Mouse (Mus musculus): ENCODE results near the gene Piwil4. TPM values are rescaled to one million over a fixed set of nuclear protein-coding genes. Genes with fewer than 3 reads are reported as not detected.
"Not testable (repeated sequence)": the region's sequence is repeated elsewhere in the genome, so short reads cannot be mapped to it uniquely, and the experiment has no call there.

Piwil4 gene
- polyA plus RNA-seq, 1 experiment from 2014 or later: 0.17 TPM

DNA sequence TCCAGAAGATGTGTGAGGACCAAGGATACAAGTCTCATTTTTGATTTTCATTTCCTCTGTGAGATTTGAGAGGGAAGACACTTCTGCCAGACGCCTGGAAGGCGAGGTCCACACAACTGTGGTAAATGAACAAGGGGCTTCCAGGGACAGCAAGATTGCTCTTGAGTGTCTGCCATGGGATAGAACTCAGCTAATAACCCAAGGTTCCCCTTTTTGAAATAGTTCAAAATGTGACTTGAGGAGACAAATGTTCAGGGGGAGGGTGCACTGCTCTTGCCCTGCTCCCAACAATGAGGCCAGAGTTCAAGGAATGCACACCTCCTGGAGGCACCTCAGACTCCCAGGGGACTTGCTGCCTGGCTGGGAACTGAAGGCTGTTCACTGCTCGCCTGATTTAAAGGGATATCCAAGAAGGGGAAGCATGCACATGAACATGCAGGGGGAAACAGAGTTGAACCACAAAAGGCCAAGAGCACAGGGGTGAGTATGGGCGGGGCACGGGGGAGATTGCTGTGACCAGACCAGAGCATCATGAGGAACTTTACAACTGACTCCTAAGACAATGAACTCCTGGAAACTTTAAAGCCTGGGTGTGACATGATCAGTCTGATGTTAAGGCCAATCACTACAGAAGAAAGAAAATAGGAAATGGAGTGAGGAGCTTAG lies 15.6 kb downstream of the Piwil4 start:
- POLR2A ChIA-PET: no interaction called here
- DNase-seq (ENCODE audit: low read depth, low spot score): no peak
- H3K27me3 ChIP-seq: no peaks in the 10 kb centered on the region
- in situ Hi-C loops (cut with MboI; ENCODE audit: low pct_unique_long_range_greater_than_20kb): no loop called here
- CTCF ChIA-PET: interaction anchor here (1.4 to 1.7 kb wide), 2 partner anchors 14 to 40 kb away, joined by 4 read pairs; no protein-coding TSS in a partner anchor
- no peak for ATAC-seq
- no peak for TF ChIP-seq CTCF (IDR thresholded peaks at IDR 0.05)

GRCm38 (mm10) chr9:14721610-14722009 lies 18.9 kb downstream of the Piwil4 start:
- ATAC-seq (no peak), DNase-seq (ENCODE audit: low read depth, low spot score) (no peak)
- ChIA-PET CTCF (no interaction called here), POLR2A (no interaction called here)
- peaks cover 3% of the 10 kb centered on the region for H3K27me3 ChIP-seq
- TF ChIP-seq CTCF (IDR thresholded peaks at IDR 0.05): no peak
- in situ Hi-C loops (cut with MboI; ENCODE audit: low pct_unique_long_range_greater_than_20kb): no loop called here

DNA sequence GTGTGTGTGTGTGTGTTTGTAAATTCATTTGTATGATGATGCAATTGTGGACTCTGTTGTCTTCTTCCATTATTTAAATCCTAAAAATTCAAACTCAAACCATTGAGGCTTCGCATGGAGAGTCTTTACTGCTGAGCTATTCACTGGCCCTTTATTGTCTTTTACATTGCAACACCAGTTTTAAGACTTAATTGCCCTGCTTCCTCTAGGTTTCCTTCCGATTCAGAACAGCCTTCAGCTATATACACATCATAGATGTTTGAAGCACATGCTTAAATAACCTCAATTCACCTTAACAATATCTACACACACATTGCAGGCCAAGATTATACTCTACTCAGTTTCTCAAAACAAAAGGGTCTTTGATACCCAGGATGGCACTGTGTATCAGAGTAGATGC lies 20.1 kb downstream of the Piwil4 start:
- in situ Hi-C loops (cut with MboI; ENCODE audit: low pct_unique_long_range_greater_than_20kb): no loop called here
- DNase-seq (ENCODE audit: low read depth, low spot score) (no peak), ATAC-seq (no peak)
- ChIA-PET POLR2A (interaction anchor here (0.6 kb wide), 1 partner anchor 266 kb away, joined by 3 read pairs; no protein-coding TSS in a partner anchor), CTCF (no interaction called here)
- peaks cover 3% of the 10 kb centered on the region for H3K27me3 ChIP-seq
- TF ChIP-seq CTCF (IDR thresholded peaks at IDR 0.05): no peak

DNA sequence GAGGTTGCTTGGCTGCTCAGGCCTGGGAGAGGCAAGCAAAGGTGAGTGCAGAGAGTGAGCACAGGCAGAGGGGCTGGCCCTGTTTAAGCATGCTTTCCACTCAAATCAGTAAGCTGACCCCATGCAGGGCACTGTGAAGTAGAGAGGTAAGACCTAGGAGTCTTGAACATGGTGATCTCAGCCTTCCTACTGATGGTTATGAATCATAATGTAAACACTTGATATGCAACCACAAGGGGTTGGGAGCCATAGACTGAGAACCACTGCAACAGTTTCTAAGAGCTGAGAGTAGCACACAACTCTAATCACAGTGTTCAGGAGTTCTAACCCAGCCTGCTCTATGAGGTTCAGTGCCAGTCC lies 22.2 kb downstream of the Piwil4 start:
- H3K27me3 ChIP-seq: peaks cover 3% of the 10 kb centered on the region
- DNase-seq (ENCODE audit: low read depth, low spot score) (no peak), ATAC-seq (no peak)
- ChIA-PET CTCF (interaction anchor here (1.0 to 2.2 kb wide), 2 partner anchors 18 to 20 kb away, joined by 3 to 5 read pairs; no protein-coding TSS in a partner anchor), POLR2A (no interaction called here)
- in situ Hi-C loops (cut with MboI; ENCODE audit: low pct_unique_long_range_greater_than_20kb): no loop called here
- TF ChIP-seq CTCF (IDR thresholded peaks at IDR 0.05): no peak

GRCm38 (mm10) chr9:14717689-14718331 lies 22.7 kb downstream of the Piwil4 start:
- POLR2A ChIA-PET: no interaction called here
- no peak for TF ChIP-seq CTCF (IDR thresholded peaks at IDR 0.05)
- peaks cover 3% of the 10 kb centered on the region for H3K27me3 ChIP-seq
- ATAC-seq (no peak), DNase-seq (ENCODE audit: low read depth, low spot score) (no peak)
- in situ Hi-C loops (cut with MboI; ENCODE audit: low pct_unique_long_range_greater_than_20kb): no loop called here
- CTCF ChIA-PET: interaction anchor here (1.0 to 2.2 kb wide), 2 partner anchors 18 to 19 kb away, joined by 3 to 5 read pairs; no protein-coding TSS in a partner anchor

- TF ChIP-seq CTCF (IDR thresholded peaks at IDR 0.05): no peak
- peaks cover 3% of the 10 kb centered on the region for H3K27me3 ChIP-seq
- in situ Hi-C loops (cut with MboI; ENCODE audit: low pct_unique_long_range_greater_than_20kb): no loop called here
- no peak for ATAC-seq
- DNase-seq (ENCODE audit: low read depth, low spot score): no peak
- POLR2A ChIA-PET: no interaction called here
- CTCF ChIA-PET: no interaction called here
These were observed 25.3 kb downstream of the Piwil4 start for GRCm38 (mm10) chr9:14715258-14715657.

DNA sequence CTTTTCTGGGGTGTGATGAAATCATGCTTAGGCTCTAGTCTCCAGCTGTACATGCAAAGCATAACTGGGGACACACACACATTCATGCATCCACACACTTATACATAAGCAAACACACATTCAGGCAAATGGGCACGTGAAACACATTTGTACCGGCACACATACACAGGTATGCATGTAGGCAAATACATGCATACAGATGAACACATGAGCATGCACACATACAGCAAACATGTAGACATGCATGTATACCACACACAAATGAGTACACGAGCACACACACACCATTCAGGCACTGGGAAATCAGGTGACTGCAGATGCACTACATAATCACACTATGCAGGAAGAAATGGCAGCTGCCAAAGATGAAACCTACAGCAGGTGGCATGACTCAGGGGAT lies 29.6 kb downstream of the Piwil4 start:
- in situ Hi-C loops (cut with MboI; ENCODE audit: low pct_unique_long_range_greater_than_20kb): no loop called here

DNA sequence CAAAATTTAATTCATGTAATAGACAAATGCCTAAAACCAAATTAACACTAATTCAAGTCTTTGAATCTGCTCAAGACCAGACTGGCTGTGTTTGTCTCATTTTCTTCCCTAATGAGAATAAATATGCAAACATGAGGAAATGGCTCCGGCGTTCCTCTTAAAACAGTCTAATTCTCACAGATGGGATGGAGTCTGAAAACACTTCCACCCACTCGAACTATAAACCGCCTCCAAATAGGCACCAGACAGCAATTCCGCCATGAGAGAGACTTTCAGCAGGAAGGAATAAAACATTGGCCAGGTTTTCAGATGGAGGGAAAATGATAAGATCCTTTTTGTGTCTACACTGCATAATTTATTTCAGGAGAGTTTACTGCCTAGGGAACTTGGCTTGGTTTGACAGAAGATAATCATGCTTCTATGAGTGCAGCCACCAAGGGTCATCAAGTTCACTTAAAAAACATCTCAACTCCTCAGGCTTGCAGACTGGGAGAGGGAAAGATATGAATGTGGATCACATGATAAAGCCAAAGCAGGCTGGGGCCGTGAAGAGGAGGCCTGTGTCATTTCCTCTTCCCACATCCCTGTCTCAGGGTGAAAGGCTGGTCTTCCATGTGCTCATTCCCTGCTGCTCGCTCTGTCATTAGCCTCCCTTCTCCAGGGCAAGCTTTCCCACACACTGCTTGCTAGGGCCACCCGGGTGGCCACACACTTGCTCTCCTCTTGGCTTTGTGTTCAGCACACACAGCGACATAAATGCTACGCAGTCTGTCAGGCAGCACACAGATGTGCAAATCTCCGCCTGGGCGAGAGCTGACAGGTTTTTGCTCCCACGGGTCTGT lies 35.0 kb downstream of the Piwil4 start:
- ChIA-PET CTCF (no interaction called here), POLR2A (no interaction called here)
- no peak for DNase-seq (ENCODE audit: low read depth, low spot score)
- in situ Hi-C loops (cut with MboI; ENCODE audit: low pct_unique_long_range_greater_than_20kb): loop anchor here (10.0 kb wide), 1 partner anchor 821 kb away; no protein-coding TSS in a partner anchor
- TF ChIP-seq CTCF (IDR thresholded peaks at IDR 0.05): no peak
- ATAC-seq: no peak
- H3K27me3 ChIP-seq: peaks cover 3% of the 10 kb centered on the region

More for the DNA sequence above, 29.6 kb downstream of the Piwil4 start:
- H3K27me3 ChIP-seq: peaks cover 3% of the 10 kb centered on the region
- ChIA-PET CTCF (interaction anchor here (1.0 to 1.6 kb wide), 2 partner anchors 11 to 13 kb away, joined by 4 read pairs; no protein-coding TSS in a partner anchor), POLR2A (no interaction called here)
- DNase-seq (ENCODE audit: low read depth, low spot score) (no peak), ATAC-seq (no peak)
- TF ChIP-seq CTCF (IDR thresholded peaks at IDR 0.05): no peak

- in situ Hi-C loops (cut with MboI; ENCODE audit: low pct_unique_long_range_greater_than_20kb): loop anchor here (5.0 to 10.0 kb wide), 2 partner anchors 62 to 816 kb away; no protein-coding TSS in a partner anchor
- H3K27me3 ChIP-seq; ATAC-seq; DNase-seq (ENCODE audit: low read depth, low spot score); POLR2A ChIA-PET: not testable (repeated sequence)
- CTCF ChIA-PET: interaction anchor here (1.0 kb wide), 1 partner anchor 180 kb away, joined by 4 read pairs; no protein-coding TSS in a partner anchor
These were observed 39.7 kb downstream of the Piwil4 start for GRCm38 (mm10) chr9:14700795-14701194.

- DNase-seq (ENCODE audit: low read depth, low spot score): no peak
- CTCF ChIA-PET: interaction anchor here (0.7 to 3.8 kb wide), 19 partner anchors 9 to 832 kb away, joined by 3 to 26 read pairs (median 5); no protein-coding TSS in a partner anchor
- no peaks in the 10 kb centered on the region for H3K27me3 ChIP-seq
- no peak for TF ChIP-seq CTCF (IDR thresholded peaks at IDR 0.05)
- in situ Hi-C loops (cut with MboI; ENCODE audit: low pct_unique_long_range_greater_than_20kb): loop anchor here (5.0 kb wide), 2 partner anchors 187 to 352 kb away; no protein-coding TSS in a partner anchor
- POLR2A ChIA-PET: interaction anchor here (0.6 to 1.0 kb wide), 3 partner anchors 170 to 319 kb away, joined by 3 to 4 read pairs (median 3); no protein-coding TSS in a partner anchor
- no peak for ATAC-seq
These were observed 41.3 kb downstream of the Piwil4 start for GRCm38 (mm10) chr9:14699288-14699640.

All from Patski (cell line).